Mouse (Mus musculus): ENCODE measurements around the gene Tax1bp1.

The Tax1bp1 gene

GRCm38 (mm10) chr6:52712563-52712962 lies 966 bp upstream of the Tax1bp1 start:
- DNase-seq: no peak

DNA sequence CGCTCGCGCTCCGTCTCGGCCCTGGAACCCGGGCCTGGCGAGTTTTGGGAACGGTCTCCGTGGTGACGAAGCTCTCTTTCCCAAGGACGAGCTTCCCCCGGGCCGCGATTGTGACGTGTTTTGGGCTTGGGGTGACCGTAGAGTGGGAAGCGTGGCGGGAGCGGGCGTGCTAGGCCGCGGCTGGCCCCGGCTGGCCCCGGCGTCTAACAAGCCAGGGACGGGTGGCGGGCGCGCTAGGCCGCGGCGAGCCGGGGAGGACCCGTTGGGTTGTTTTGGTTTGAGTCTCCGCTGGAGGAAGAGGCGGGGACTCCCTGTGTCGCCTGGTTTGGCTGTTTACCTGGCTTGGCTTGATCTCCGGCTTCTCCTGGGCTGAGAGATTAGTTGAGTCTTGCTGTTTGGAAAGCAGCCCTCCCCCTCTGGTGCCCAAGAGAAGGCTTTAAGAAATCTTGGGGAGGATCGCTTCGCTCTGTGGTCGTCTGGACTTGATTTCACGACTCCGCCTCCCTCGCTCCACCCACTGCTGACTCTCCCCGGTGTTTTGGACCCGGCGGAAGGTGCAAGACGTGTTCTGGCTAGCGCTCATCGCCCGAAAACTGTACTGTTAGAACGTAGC lies 474 bp downstream of the Tax1bp1 start:
- DNase-seq: peak; percentile 66

DNA sequence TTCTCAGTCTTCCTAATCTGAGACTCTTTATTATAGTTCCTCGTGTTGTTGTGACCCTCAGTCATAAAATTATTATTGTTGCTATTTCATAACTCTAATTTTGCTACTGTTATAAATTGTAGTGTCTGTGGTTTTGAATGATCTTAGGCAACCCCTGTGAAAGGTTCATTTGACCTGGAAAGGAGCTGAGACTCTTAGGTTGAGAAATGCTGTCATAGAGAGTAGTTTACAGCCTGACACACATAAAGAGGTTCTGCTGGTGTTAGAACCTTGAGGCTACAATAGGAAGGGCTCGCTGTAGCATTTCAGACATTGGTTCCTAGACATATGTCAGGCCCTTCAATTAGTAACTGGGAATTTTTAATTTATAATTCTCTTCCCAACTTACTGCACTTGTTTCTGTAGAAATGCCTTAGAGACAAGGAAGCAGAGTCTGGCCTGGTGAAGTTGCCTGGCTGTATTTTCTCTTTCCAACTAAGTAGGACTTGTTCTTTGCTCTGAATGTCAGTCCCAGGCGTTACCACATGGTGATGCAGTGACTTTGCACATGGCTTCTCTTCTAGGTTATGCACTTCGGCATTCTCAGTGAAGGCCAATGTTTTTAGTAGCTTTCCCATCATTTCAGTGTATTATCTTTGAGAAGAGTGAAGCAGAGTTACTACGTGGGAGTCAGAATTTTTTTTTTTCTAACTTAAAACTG lies 4.1 kb downstream of the Tax1bp1 start:
- no peak for DNase-seq

DNA sequence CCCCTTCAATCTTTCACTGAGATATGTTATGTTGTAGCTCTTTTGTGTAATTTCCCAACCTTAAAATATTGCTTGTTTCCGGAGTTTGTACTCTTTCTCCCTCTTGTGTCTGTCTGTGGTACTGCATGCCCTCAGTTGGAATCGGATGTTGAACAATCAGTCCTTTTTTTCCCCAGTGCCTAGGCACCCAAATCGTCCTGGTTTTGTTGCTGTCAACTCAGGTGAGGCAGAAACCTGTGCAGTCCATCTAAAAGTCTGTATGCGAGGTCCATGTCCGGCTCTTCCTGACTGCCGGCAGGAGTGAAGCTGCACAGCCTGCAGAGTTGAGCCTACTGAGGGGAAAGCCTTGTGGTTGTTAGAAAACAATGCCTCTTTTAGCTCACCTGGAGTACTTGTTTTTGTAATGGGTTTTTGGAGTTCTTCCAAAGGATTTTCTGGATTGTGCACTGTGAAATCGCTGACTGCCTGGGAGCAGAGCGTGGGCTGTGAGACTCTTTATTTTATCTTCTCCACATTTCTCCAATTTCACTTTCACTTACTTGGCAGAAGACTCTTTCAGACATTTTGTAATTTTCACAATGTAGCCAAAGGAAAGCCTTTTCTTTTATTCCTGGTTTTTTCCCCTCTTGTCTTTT lies 11.4 kb downstream of the Tax1bp1 start:
- DNase-seq: peak; percentile 20

DNA sequence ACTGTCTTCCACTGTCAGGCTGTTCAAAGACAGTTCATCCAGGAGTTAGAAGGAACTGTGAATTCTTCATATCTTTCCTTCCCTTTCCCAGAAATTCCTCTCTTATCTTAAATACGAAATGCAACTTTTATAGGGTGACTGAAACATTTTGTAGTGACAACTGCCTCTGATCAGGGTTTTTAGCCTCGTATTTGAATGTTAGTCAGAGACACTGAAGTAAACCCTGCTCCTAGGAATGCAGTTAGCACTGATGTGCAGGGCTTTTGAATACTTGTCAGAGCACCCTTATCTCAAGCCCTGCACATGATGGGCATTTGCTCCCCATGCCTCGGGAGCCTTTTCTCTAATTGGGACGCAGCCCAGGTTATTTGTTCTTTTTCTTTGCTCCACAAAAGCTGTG lies 16.8 kb downstream of the Tax1bp1 start:
- DNase-seq: no peak

GRCm38 (mm10) chr6:52734630-52735029 lies 21.1 kb downstream of the Tax1bp1 start:
- DNase-seq: no peak

DNA sequence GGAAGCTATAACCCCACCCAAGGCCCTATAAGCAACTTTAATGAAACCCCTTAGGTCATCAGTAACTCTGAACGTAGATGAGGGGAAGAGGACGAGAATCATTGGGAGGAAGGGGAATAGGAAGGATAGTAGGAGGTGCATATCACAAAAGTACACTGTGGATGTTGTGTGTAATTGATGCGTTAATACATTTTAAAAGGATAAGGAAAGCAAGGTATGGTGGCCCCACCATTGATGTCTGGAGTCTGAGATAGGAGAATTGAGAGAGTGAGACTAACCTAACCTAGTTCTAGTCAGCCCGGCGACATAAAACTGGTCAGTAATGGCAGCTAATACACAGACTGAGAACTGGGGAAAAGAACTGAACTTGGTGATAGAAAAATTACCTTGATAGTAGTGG lies 39.3 kb downstream of the Tax1bp1 start:
- no peak for DNase-seq

- no peak for DNase-seq
Observed at GRCm38 (mm10) chr6:52765206-52765605, 51.7 kb downstream of the Tax1bp1 start.

DNA sequence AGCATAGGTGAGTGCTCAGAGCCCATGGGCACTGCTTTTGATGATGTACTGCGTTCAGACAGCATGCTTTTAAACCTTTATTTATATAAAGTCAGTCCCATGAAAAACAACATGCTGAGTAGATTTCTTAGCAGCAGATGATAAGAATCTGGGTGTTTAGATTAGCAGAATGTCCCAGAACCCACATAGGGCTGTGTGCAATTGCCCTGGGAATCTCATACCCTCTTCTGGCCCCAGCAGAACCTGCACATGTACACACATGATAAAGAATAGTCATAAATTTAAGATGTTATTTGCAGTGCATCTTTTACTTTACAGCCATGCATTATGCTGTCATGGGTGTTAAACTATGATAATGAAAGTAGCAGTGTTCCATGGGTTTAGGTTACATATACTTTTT lies 57.3 kb downstream of the Tax1bp1 start:
- no peak for DNase-seq

- no peak for DNase-seq
Observed at GRCm38 (mm10) chr6:52773132-52773531, 59.6 kb downstream of the Tax1bp1 start.

DNA sequence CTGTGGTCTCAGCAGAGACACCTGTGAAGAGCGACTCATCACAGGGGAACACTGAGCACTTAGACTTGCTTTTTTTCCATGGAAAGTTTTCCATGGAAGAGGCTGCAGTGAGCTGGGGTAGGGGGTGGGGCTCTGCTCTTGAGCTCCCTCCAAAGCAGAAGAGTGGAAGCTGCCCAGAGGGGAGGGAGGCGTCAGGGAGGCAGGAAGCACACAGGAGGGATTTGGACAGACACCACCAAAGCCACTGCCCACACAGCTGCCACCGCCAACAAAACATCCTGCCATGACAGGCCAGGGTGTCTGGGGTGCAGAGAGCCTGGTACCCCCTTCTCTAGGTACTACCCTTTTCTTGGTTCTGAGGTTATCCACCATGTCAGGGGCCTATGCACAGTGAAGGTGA lies 61.8 kb downstream of the Tax1bp1 start:
- DNase-seq: no peak

- DNase-seq: no peak
Observed at GRCm38 (mm10) chr6:52775956-52776355, 62.4 kb downstream of the Tax1bp1 start.

DNA sequence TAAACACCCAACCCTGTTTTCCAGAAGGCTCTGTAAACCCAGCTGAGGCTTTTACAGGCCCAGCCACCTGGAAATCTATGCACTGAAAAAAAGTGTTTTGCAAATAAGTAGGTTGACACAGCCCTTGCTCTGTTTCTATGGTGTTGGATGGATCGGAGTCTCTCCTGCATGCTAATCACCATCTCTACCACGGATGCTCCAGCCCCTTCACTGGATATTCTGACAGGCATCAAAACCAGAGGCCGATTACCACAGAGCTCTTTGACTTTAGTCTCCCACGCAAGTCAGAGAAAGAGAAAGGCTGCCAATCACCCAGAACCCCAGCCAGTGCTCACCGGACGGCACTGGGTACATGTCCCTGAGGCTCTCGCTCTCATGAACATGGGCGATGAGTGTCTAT lies 63.5 kb downstream of the Tax1bp1 start:
- DNase-seq: no peak

DNA sequence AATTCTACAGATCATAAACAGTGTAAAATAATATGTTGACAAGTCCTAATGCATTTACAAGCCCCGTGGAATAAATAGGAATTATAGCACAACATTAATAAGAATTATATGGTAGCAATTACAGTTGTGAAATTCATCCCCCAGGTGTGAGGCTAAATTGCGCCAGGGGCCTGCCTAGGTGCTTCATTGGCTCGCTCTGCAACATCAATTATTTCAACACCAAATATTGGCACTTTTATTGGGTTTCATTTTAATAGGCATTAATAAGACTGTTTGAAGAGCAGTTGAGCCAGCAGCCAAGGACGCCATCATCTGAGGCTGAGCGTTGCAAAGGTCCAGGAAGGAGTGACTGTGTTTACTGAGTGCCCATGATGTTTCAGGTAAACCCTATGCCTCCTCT lies 65.0 kb downstream of the Tax1bp1 start:
- no peak for DNase-seq

GRCm38 (mm10) chr6:52779546-52779945 lies 66.0 kb downstream of the Tax1bp1 start:
- no peak for DNase-seq

- DNase-seq: no peak
Observed at GRCm38 (mm10) chr6:52790316-52790715, 76.8 kb downstream of the Tax1bp1 start.

DNA sequence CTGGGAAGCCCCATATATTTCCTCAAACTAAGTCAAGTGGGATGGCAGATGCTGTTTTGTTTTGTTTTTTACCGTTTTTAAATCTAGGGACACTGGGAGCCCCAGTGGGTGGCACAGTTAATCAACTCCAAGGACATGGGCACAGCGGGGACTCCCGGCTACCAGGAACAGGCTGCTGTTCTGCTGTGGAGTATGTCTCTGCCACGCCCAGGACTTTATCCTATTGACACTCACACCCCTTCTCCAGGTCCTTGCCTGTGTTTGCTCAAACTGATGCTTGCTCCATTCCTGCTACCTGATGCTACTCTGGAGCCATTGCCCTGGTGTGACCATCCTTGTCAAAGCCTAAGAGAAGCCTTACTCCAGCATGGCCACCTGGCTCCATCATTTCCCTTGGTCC lies 77.3 kb downstream of the Tax1bp1 start:
- DNase-seq: no peak

- DNase-seq: no peak
Observed at GRCm38 (mm10) chr6:52792455-52792854, 78.9 kb downstream of the Tax1bp1 start.

GRCm38 (mm10) chr6:52795029-52795841 lies 81.7 kb downstream of the Tax1bp1 start:
- DNase-seq: no peak

DNA sequence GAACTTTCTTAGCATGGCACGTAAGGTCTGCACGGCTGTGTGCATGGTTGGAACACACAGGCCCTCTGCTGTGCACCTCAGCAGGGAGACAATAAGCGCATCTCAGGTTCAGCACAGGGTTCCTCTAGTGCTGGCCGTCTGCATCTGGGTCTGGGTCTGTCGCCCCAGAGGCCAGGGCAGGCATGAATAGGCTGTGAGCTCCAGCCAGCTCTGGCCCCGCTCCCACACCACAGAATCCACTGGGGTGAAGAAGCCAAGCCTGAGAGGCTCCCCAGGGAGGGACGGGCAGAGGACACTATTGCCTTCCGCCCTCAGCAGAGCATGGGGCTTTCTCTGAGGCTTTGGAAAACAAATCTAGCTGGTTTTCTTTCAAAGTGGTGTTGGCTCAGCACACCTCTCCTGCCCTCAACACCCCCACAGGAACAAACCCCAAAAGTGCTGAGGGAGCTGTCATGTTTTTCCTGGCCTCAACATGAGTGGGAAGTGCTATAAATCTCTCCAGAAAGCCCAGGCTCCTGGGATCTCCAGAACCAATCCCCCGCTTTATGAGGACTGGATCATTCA lies 82.6 kb downstream of the Tax1bp1 start:
- DNase-seq: peak; percentile 14

DNA sequence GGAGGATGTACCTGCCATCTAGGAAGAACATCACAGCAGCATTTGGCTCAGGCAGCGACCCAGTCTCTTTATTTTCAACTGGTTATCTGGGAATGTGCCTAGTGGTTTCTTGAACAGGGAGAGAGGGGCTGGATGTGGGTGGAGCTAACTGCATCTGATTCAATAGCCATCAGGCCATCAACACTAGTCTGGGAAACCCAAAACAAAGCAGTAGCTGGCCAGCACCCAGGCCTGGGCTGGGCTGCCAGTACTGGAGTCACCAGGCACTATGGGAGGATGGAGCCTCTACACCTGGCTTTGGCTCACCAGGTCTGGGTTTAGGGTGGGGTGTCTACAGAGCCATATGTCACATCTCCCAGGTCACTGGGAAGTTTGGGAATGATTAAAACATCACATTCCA lies 83.2 kb downstream of the Tax1bp1 start:
- peak; percentile 20 for DNase-seq

- DNase-seq: no peak
Observed at GRCm38 (mm10) chr6:52797252-52797800, 83.8 kb downstream of the Tax1bp1 start.

DNA sequence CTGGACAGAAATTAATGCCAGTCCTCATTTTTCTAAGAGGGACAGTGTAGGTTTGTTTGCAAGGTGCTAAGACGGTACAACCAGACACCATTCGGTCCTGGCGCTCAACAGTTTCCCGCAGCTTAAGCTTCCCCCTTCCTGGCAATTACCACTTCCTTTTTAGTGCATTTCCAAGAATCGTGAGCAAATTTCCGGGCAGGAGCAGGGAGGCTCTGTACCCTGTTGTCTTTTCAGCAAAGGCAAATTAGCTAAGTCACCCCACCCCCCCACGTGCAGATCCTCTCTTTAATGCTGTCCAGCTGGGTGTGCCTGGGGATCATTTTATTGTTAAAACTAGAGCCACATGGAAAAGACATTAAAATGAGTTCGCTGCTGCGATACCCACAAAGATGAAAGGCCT lies 88.7 kb downstream of the Tax1bp1 start:
- DNase-seq: no peak
